Mouse (Mus musculus) bone marrow, adult 2 months (tissue): ENCODE measurements around the gene Gpx3. TPM values are rescaled to one million over a fixed set of nuclear protein-coding genes. Genes with fewer than 3 reads are reported as not detected.
A peak's percentile ranks its signal among the peaks of the same experiment; 100 is the strongest.

Experiments
- H3K27ac ChIP-seq: fragments of 200-500 bp; 2 replicates; pipeline ENCODE4 v1.5.1; 2012; ENCODE audit warnings: low read depth, mild to moderate bottlenecking, control low read depth, inconsistent platforms, low read length; ENCODE audit not compliant: control insufficient read depth, poor library complexity, insufficient read depth
- H3K4me1 ChIP-seq: fragments of 200-500 bp; 2 replicates; pipeline ENCODE4 v1.6.1; 2011; ENCODE audit warnings: low read length; ENCODE audit not compliant: control insufficient read depth, insufficient read depth
- H3K4me3 ChIP-seq: fragments of 200-500 bp; replicated peaks from 2 replicates; pipeline ENCODE3; 2011; ENCODE audit warnings: mild to moderate bottlenecking, low read depth, low read length, control low read depth; ENCODE audit not compliant: control insufficient read depth
- CTCF ChIP-seq: fragments of 200-500 bp; IDR thresholded peaks from 2 replicates; pipeline ENCODE4 v1.5.1; 2011; ENCODE audit warnings: low read length, control low read depth; ENCODE audit not compliant: control insufficient read depth, insufficient read depth
- WGBS: fragments of 180-500 bp; shearing (Covaris S2); methylation state at CpG from one replicate; pipeline ENCODE4 v1.1.7; 2018; 5-methylcytosine and 5-hydroxymethylcytosine counted together
- polyA plus RNA-seq: library from polyadenylated mRNA; stranded (reverse); fragments of >200 nt; gene quantifications from 2 replicates; pipeline ENCODE4 v1.2.4, GENCODE M21; 2011; ENCODE audit warnings: low replicate concordance; ENCODE audit not compliant: missing spikeins, insufficient read depth, insufficient read length

Gene Gpx3
- polyA plus RNA-seq, 1 experiment, result 132 TPM

GRCm38 (mm10) chr11:54958571-54959073 lies 56.4 kb downstream of the Gpx3 start:
- WGBS, result 14% methylated on average over 3 of the region's 3 CpGs
- Histone ChIP-seq H3K27ac (peak overlapping the region; percentile 54), H3K4me1 (peaks cover 8% of the 10 kb centered on the region), H3K4me3 (no peak overlapping the region)
- no peak for TF ChIP-seq CTCF

Other genes starting within 250 kb of the Gpx3 start
- 11.3 and 17.9 TPM in 2 replicates for gene Cdc42se2, start 114.8 kb upstream of the Gpx3 start, polyA plus RNA-seq
- 2.2 and 11.4 TPM in 2 replicates for gene Lyrm7, start 41.5 kb upstream of the Gpx3 start, polyA plus RNA-seq
- gene Hint1, start 36.1 kb upstream of the Gpx3 start, polyA plus RNA-seq, result 192 and 249 TPM in 2 replicates
- gene Tnip1, start 60.5 kb downstream of the Gpx3 start, polyA plus RNA-seq, result 10.1 and 22.5 TPM in 2 replicates
- 17.6 and 30.5 TPM in 2 replicates for gene Anxa6, start 131.0 kb downstream of the Gpx3 start, polyA plus RNA-seq
- 2.8 and 7.7 TPM in 2 replicates for gene Ccdc69, start 175.7 kb downstream of the Gpx3 start, polyA plus RNA-seq
- gene Gm2a, start 195.7 kb downstream of the Gpx3 start, polyA plus RNA-seq, result 7.6 and 20.8 TPM in 2 replicates
- gene Slc36a3, start 249.3 kb downstream of the Gpx3 start, polyA plus RNA-seq, result not detected in 2 replicates